Mouse (Mus musculus): ENCODE data around the gene Slc41a3.
"Not testable (repeated sequence)": the region's sequence is repeated elsewhere in the genome, so short reads cannot be mapped to it uniquely, and the experiment has no call there.

The Slc41a3 gene

DNA sequence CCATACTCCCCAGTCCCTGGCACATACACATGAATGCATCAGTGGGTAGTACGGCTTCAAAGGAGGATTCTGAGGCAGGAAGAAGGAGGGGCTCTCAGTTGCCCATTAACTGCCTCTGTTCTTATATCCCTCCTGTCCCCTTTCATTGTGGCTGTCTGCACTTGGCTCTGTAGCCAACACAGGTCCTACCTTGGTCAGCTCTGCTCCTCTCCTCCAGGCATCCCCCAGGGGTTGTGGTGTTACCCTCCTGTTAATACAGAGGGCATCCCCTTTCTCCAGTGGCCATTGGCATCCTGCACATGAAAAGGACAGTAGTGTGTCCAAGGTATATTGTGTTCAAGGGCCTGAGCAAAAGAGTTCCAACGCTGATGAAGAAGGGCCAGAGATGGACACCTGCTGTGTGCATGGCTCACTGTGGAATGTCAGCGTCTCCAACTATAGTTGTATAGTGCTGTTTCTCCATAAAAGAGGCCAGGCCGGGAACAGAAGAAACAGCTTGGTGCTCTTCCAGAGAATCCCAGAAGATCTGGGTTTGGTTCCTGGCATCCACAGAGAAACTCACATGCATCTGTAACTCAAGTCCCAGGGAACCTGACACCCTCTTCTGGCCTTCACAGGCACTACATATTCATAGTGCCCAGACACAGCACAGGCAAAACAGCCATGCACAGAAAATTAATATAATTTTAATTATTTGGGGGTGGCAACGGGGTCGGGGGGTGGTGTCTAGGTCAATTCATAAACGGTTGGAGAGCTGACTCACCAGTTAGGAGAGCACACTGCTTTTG, 20.9 kb downstream of the Slc41a3 start:
- no peak for DNase-seq

GRCm38 (mm10) chr6:90627556-90627955, 23.0 kb downstream of the Slc41a3 start:
- no peak for DNase-seq

DNA sequence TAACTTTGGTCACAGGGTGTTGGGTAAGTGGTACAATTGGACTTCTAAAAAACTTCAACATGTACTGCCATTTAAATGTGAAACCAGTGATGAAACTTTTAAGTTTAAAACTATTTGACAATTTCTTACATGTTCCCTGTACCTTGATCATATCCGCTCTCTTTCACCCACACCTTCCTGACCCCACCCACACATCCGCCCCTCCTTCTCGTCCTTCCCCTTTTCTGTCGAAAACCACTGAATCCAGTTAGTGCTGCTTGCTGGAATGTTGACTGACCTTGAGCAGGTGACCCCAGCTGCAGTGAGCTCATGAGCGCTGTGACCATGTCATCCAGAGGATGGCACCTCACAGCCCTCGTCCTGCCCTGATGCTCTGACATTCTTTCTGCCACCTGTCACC, 25.0 kb downstream of the Slc41a3 start:
- DNase-seq = no peak

GRCm38 (mm10) chr6:90630427-90630826, 25.9 kb downstream of the Slc41a3 start:
- DNase-seq = no peak

DNA sequence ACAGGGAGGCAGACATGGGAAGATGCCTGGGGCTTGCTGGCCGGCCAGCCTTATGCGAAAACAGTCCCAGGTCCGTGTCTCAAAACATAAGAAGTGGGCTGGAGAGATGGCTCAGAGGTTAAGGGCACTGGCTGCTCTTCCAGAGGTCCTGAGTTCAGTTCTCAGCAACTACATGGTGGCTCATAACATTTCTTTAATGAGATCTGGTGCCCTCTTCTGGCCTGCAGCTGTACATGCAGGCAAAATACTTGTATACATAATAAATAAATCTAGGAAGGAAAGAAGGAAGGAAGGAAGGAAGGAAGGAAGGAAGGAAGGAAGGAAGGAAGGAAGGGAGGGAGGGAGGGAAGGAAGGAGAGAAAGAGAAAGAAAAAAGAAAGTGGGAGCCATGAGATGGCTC, 28.0 kb downstream of the Slc41a3 start:
- not testable (repeated sequence) for DNase-seq

- DNase-seq = no peak
Measured at GRCm38 (mm10) chr6:90635081-90635480, 30.6 kb downstream of the Slc41a3 start.

DNA sequence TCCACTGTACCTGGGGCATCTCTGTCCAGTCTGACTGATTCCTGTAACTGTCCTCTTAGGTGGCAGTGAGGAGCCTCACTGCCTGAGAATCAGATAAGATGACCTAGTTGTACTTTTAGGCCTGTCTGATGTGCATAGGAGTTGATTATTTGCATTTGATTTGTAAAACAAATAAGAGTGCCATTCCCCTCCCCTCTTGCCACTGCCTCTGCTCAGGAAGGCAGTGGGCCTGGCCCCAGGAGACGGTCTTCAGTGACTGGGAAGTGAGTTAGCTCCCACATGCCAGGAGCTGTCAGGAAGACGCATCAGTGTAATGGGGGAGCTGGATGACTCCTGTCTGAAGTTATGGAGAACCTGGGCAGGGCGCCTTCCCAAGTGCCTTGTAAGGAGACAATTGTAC, 31.1 kb downstream of the Slc41a3 start:
- DNase-seq = no peak

DNA sequence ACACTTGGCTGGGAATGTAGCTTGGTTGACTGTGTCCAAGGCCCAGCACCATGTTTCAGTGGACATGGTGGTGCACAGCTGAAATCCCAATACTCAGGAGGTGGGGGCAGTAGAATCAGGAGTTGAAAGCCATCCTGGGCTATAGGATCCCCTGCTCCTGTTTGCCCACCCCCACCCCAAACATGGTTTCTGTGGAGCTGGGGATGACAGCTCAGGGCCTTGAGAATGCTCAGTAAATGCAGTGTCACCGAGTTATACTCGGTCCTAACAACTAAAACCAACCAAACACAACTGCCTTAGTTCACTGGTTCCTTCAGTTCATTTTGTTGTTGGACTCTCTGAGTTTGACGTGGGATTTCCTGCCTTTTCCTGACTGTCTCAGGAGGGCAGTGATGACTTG, 38.5 kb downstream of the Slc41a3 start:
- no peak for DNase-seq

- DNase-seq = no peak
Measured at GRCm38 (mm10) chr6:90644965-90645364, 40.4 kb downstream of the Slc41a3 start.

- DNase-seq = no peak
Measured at GRCm38 (mm10) chr6:90648391-90648790, 43.9 kb downstream of the Slc41a3 start.

DNA sequence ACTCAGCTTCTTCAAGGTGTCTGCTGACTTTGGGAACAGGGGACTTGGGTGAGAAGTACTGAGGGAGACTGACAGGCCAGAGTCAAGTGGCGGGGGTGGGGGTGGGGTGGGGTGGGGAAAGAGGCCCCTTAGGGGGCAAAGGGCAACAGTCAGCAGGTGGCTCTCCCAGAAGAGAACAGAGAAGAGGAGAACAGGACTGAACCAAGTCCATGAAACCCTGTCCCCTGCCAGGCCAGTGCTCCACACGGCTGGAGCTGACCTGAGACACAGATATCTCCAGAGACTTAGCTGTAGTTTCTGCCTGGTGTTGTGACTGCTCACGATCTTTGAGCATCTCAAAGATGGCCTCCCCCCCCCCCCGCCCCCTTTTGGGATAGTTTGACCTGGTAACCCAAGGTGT, 44.8 kb downstream of the Slc41a3 start:
- DNase-seq = no peak

DNA sequence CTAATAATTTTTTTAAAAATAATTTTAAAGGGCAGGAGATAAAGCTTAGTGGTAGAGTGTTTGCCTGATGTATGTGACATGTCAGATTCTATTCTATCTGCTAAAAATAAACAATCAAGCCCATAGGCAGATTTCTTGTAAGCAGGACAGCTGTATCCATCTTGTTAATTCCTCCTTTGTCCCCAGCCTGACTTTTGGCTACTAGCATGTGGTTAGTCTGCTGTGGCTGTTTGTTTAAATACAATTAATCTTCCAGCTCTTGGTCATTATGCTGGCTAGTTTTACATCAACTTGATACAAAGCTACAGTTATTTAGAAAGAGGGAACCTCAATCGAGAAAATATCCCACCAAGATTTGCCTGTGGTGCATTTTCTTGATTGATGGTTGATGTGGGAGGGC, 46.1 kb downstream of the Slc41a3 start:
- no peak for DNase-seq

- peak; percentile 52 for DNase-seq
Measured at GRCm38 (mm10) chr6:90653736-90654135, 49.2 kb downstream of the Slc41a3 start.

DNA sequence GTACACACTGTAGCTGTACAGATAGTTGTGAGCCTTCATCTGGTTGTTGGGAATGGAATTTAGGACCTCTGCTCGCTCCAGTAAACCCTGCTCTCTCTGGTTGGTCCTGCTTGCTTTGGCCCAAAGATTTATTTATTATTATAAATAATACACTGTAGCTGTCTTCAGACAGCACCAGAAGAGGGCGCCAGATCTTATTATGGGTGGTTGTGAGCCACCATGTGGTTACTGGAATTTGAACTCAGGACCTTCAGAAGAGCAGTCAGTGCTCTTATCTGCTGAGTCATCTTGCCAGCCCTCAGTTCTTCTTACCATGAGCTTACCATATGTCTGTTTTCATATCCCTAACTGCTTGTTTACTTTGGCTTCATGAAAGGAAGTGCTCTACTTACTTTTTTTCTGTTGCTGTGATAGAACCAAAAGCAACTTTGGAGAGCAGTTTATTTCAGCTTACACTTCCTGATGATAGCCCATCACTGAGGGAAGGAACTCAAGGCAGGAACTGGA, 51.9 kb downstream of the Slc41a3 start:
- not testable (repeated sequence) for DNase-seq

DNA sequence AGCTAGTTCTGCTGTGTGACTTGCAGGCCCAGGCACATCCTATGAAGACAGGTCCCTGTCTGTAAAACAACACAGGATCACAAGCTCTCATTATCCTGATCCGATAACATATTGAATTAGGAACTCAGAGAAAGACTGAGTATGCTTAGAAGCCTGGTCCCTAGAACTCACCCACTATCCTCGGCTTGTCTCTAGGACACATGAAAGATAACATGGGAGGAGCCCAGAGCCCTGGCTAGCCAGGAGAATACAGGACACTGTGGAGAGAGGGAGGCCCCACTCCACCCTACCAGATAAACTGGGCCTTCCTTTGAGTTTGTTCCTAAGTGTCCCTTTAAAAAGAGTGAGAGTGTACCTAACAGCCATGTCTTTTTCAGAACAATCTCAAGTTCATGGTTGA, 55.4 kb downstream of the Slc41a3 start:
- no peak for DNase-seq

DNA sequence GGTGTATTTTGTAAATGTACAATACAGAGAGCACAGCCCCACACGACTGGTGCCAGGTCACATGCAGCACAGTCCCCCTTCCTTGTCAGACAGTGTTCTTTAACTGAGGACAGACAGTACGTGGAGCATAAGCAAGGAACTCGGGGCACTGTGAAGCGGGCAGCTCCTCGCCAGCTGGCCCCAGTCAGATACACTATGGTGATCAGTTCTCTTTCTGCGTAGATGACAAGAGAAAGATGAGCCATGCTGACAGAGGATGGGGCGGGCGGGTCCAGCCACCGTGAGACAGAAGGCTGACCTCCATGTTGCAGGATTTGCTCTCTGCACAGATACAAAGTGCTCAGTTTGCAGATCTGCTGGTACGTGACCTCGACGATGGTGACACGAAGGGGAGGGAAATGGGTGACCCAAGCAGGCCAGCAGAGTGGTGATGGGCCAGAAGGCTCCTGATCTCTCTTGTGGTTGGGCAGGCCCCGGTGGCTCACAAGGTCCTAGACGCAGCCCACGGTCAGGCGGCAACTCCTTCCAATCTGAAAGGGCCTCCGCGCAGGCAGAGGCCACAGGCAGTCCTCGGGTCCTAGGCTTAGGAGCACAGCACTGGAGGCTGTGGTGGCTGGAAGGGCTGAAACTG, 56.0 kb downstream of the Slc41a3 start:
- DNase-seq = no peak

- DNase-seq = no peak
Measured at GRCm38 (mm10) chr6:90661029-90661399, 56.5 kb downstream of the Slc41a3 start.

GRCm38 (mm10) chr6:90662148-90662547, 57.6 kb downstream of the Slc41a3 start:
- DNase-seq = no peak

DNA sequence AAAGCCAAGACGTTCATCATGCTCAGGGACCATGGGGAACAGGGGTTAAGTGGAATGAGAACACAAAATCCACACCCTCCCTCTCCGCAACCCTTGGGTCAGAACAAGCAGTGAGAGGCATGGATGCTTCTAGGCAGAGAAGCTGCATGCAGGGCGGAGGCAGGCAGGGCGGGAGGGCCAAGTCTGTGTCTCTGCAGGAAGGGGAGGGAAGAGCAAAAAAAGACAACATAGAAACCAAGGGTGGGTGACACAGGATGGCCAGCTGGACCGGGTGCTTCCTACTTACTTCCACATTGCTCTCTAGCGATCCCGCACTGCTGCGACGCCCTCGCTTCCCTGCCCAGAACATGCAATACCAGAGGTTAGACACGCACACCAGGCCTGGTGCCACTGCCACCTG, 59.2 kb downstream of the Slc41a3 start:
- DNase-seq = no peak

- no peak for DNase-seq
Measured at GRCm38 (mm10) chr6:90668693-90669092, 64.2 kb downstream of the Slc41a3 start.

DNA sequence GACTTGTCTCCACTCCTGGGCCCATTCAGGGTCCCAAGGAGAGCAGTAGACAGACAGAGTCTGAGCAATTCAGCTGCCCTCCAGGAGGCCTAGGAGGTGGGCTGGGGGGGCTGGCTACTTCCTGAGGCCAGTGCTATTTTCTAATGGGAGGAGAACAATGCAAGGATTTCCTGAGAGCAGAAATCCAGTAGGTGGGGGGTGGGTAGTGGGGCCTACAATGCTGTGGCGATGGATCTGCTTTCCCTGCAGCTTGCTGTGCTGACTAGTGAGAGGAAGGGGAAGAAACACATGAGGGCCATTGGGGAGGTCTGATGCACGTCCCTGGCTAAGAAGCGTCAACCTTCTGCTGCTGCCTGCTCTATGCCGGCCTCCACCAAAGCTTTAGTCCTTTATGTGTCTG, 74.2 kb downstream of the Slc41a3 start:
- DNase-seq = no peak

GRCm38 (mm10) chr6:90680401-90680800, 75.9 kb downstream of the Slc41a3 start:
- no peak for DNase-seq

DNA sequence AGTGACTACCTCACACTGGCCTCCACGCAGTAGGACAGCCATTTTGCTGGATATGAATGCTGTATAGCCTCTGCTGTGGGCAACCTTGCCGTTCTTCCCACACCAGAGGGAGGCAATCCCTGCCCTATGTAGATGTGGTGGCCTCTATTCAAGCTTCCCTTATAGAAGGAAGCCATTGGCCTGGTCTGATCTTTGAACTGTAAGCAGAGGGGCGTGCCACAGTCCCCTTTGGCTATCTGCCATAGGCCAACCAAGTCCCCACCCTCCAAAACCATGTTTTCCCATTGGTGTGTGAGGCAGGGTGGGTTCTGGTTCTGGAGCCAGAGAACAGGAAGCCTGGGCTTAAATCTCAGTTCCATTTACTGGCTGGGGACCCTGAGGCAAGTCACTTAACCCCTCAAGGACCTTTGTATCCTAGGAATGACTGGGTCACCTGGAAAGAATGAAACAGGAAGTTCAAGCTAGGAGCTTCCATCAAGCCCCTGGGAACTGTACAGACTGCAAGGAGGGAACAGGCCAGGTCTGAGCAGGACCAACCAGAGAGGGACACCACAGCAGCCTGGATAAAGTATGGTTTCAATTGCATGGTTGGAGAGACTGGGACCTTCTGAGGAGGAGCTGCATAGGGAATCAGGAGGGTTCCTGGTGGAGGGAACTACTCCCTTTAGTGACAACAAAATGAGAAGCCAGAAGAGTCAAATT, 79.5 kb downstream of the Slc41a3 start:
- no peak for DNase-seq

- no peak for DNase-seq
Measured at GRCm38 (mm10) chr6:90686812-90687211, 82.3 kb downstream of the Slc41a3 start.

Data from cerebellum, adult 8-10 months (tissue).